Mouse (Mus musculus): ENCODE measurements around the gene Kcnq4. TPM values are rescaled to one million over a fixed set of nuclear protein-coding genes. Genes with fewer than 3 reads are reported as not detected.

The Kcnq4 gene
- total RNA-seq (2021), result 1 to 10 TPM; 3.7 to 4.4 TPM
- long read RNA-seq, partial matches to known transcripts, result 2 of 5 reads
- long read RNA-seq, other reads (novel, unspliced or antisense), result 3 of 5 reads

DNA sequence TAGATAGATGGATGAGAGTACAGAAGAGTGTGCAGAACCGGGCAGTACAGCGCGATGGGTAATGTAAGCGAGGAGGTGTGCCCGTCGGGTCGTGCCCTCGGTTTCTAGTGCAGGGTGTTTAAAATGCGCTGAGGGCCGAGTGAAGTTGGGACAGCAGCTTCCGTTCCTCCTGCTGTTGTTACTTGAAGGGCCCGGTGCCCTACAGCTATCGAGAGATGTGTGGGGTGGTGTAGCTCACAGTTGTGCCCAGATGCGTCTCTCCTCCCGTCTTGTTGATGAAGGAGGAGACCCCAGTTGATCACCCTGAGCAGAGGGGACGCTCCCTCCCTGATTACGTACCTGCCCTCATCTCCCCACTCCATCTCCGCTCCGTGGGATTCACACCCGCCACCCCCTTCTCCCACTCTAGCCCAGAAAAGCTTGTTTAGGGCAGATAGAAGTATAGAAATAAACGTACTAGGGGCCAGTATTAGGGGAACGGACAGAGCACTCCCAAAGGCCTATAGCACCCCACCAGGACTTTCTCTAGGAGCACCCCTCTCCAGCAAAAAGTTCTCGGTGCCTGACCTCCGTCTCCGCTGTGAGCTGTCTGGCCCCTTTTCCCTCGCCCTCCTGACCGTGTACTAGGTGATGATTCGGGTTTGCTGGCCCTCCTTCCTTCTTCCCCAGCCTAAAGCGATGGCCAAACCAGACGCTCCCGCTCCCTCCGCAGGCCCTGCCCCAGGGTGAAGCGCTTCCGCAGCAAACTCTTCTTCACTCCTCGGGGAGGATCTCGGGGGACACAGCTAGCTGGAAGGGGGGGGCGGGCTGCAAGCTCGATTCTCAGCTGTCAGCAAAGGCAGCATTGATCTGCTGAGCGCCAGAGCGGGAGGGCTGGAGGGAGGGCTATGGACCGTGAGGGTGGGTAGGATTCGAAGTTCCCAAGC, at the start of gene Kcnq4:
Gene Kcnq4 (minus strand): TSS at position 672 of the 926 bp plus-strand sequence.
- no peak for DNase-seq (ENCODE audit: low spot score in 2 of 2)

DNA sequence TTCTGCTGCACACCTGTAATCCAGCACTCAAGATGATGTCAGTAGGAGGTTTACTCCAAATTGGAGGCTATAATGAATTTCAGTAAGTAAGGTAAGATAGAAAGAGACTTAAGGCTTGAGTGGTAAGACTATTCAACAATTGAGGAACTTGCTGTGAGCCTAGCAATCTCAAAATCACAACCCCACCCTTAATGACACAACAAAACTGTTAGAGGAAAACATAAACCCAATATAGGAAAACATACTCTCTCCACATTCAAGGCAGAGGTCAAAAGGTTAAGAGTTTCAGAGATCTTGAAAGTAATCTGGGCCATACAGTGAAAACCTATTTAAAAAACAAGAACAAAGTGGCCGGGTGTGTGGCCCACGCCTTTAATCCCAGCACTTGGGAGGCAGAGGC, 48.3 kb upstream of the Kcnq4 start:
- no peak for DNase-seq (ENCODE audit: low spot score in 2 of 2)

DNA sequence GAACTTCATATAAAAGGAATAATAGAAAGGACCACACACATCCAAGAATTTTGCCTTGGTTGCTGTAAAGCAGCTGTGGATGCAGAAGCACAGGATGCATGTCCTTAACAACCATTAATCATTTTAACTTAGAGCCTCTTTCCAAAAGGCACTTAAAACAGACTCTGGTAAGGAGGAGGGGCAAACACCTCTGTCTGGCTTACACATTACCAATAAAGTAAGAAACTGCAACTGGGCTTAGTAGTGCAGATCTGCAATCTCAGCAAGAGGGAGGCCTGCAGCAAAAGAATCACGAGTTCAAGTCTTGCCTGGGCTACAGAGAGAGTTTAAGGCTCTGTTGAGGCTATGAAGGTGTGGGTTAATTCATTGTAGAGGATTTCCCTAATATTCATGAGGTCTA, 47.2 kb upstream of the Kcnq4 start:
- no peak for DNase-seq (ENCODE audit: low spot score in 2 of 2)

DNA sequence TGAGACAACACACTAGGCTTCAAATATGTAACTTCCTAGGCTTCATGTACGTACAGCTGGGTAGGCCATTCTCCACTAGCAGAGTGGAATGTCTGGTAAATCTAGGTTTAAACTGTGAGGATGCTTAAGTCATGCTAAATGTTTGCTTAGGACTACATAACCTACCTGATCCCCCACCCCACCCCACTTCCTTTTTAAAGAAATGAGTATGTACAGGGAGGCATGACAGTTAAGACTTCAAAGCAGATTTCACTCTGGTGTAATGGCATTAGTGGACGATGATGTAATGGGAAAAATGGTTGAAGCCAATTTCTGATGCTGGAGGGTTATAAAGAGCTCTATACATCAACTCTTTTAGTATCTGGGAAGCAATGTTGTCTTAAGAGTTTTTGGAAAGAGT, 44.5 kb upstream of the Kcnq4 start:
- no peak for DNase-seq (ENCODE audit: low spot score in 2 of 2)

DNA sequence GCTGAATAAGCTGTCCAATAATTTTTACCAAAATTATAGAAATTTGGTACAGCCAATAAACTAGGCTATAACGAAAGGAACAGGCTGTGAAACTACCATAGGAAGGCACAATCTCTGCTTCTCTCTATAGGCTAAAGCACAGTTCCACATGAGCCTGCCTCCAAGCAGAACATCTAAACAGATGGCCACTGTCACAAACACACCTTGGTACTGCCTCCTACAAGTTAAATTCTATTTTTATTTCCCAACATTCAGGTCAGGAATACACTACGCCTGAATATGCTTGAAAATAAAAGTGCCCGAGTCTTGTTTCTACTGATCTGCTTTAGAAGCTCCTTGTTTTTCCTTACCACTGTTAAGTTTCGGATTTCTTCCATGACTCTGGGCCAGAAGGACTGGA, 41.6 kb upstream of the Kcnq4 start:
- DNase-seq (ENCODE audit: low spot score in 2 of 2), result no peak

DNA sequence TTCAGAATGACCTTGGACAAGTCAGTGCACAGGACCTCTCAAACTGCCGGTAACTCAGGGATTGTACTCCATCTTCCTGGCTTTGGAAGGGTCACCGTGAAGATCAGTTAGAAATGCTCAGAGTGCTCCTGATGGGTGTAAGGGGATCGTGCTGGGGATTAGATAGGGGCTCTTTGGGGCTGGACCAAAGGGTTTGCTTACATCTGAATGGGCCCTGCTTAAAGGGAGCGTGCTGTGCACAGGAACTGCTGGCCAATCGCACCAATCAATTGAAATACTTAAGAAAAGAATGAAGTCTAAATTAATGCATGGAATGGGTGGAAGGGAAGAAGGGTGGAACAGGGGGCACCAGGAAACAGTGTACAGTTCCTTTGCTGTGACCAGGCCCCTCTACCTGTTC, 7.4 kb upstream of the Kcnq4 start:
- DNase-seq (ENCODE audit: low spot score in 2 of 2), result no peak

GRCm38 (mm10) chr4:120755299-120755698, 6.9 kb upstream of the Kcnq4 start:
- peak; percentile 58 to 83 for DNase-seq (ENCODE audit: low spot score in 2 of 2)

GRCm38 (mm10) chr4:120749601-120750000, 1.2 kb upstream of the Kcnq4 start:
- no peak for DNase-seq (ENCODE audit: low spot score in 2 of 2)

- no peak for DNase-seq (ENCODE audit: low spot score in 2 of 2)
Measured at GRCm38 (mm10) chr4:120747243-120747792, 1.1 kb downstream of the Kcnq4 start.

DNA sequence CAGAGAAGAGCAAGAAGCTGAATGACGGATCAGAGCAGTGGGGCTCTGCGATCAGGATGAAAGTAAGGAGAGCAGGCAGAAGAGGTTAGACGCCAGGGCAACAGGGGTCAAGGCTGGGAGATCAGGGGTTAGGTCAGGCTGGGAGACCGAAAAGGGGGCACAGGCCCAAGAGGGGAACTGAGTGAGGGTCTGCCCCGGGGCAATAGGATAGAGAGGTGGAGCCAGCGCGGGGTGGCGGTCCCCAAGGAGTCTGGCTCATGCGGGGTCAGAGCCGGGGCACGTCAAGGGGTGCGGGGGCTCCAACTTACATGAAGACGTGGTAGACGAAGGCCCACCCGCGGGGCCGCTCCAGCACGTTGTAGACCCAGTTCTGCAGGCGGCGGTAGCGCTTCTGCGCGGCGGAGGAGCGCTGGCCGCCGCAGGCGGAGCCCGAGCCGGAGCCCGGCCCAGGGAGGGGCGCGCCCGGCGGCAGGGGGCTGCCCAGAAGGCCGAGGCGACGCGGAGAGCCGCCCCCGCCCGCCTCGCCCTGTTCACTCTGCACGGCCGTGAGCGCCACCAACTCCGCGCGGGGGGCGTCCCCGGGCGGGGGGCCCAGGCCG, 1.8 kb downstream of the Kcnq4 start:
- DNase-seq (ENCODE audit: low spot score in 2 of 2), result no peak

- DNase-seq (ENCODE audit: low spot score in 2 of 2), result no peak
Measured at GRCm38 (mm10) chr4:120745731-120746551, 2.5 kb downstream of the Kcnq4 start.

DNA sequence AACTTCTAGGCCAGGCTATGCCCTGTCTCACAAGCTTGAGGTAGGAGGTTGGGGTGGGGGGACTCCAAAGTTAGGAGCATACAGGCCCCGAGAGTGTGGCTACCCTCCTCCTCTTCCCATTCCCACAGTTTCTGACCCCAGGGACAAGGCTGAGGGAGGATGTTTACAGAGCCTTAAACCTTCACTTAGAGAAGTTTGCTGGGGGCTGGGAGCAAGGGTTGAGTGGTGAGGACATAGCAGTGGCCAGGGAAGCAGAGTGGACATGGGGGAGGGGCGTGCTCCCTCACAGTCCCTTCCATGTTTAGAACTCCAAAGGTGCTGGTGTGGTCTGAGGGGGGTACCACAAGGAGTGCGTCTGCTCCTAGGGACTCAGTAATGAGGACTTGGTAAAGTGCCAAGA, 4.8 kb downstream of the Kcnq4 start:
- no peak for DNase-seq (ENCODE audit: low spot score in 2 of 2)

GRCm38 (mm10) chr4:120741303-120741702, 7.1 kb downstream of the Kcnq4 start:
- peak in 1 of 2 experiments; percentile 42 for DNase-seq (ENCODE audit: low spot score in 2 of 2)

DNA sequence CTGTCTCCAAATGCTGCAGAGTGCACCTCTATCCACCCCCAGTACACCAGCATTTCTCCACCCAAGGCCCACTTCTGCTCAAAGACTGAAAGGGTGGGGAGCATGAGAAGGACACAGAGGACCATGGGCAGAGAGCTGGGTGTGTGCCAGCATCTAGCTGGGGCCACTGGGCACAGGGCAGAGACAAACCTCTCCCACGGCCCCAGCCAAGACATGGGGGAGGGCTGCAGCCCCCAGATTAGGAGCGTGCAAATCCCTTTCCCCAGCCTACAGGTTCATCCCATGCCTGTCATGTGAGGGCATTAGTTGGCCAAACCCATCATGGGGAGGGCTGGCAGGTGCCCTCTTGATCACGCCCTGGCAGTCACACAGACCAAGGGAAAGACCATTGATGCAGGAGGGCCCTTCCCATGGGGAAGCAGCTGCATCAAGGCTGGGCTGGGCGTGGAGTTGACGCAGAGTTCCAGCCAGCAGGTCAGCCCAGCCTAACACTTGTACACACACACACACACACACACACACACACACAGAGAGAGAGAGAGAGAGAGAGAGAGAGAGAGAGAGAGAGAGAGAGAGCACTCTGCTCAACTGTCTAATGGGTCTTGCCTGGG, 14.3 kb downstream of the Kcnq4 start:
- DNase-seq (ENCODE audit: low spot score in 2 of 2), result no peak

GRCm38 (mm10) chr4:120732737-120733136, 15.7 kb downstream of the Kcnq4 start:
- no peak for DNase-seq (ENCODE audit: low spot score in 2 of 2)

GRCm38 (mm10) chr4:120731030-120731644, 17.3 kb downstream of the Kcnq4 start:
- DNase-seq (ENCODE audit: low spot score in 2 of 2), result no peak

DNA sequence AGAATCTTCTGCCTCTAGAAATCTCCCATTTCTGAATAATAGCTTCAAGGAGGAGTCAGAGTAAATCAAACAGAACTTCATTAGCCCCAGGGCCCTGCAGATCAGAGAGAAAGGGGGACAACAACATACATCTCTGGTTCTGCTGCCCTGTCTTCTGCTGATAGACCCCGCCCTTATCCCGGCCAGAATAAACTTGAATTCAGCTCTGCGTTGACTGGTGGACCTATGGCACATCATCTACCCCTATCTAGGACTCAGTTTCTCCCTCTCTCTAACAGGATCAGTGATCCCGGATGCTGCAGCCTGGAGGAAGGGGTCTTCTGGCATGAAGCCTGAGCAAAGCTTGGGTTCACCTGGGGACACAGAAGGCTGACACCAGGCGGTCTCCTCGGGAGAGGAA, 17.8 kb downstream of the Kcnq4 start:
- no peak for DNase-seq (ENCODE audit: low spot score in 2 of 2)

- no peak for DNase-seq (ENCODE audit: low spot score in 2 of 2)
Measured at GRCm38 (mm10) chr4:120730146-120730545, 18.3 kb downstream of the Kcnq4 start.

- no peak for DNase-seq (ENCODE audit: low spot score in 2 of 2)
Measured at GRCm38 (mm10) chr4:120729441-120729840, 19.0 kb downstream of the Kcnq4 start.

DNA sequence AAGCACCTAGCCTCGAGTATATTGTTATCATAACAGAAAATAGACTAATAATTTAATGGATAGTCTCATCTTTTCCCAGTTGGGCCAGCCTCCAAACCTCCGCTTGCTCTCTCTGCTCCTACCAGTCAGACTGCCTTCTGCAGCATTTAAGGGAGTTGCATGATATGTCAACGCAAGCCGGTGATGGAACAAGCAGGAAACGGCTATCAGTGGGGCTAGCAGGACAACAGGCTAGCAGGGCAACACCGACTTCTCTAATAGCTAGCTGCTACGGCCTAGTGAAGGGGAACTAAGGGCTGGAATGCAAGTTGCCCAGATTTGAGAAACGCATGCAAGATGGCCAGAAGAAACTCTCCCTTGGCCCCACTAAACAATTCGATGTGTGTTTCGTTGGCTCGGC, 20.6 kb downstream of the Kcnq4 start:
- DNase-seq (ENCODE audit: low spot score in 2 of 2), result no peak
